Mouse (Mus musculus): Measurements from ENCODE around the gene Acat2.

DNA sequence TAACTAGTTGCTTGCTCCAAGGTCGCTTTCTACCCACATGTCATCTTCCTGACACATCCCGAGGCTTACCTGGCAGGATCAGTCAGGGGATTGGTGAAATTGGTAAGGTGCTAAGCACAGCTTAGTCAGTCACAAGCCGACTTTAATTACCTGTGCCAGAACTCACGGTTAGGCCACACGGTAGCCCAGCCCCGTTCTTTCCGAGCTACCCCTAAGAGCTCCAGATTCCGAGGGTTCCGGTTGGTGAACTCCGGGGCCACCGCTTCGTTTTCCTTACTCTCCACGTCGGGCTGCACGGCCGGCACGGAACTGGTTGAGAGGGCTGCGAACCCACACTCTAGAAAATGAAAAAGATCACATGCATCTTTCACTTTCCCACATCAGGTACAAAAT lies 45.1 kb downstream of the Acat2 start, which contains the start of gene Tcp1:
- TF ChIP-seq CTCF (IDR thresholded peaks at IDR 0.05; ENCODE audit: low read depth) (no peak), EP300 (IDR thresholded peaks at IDR 0.05; ENCODE audit: low read depth) (no peak)

Data from heart, postnatal 0 days (tissue).